Mouse (Mus musculus) heart, adult 2 months (tissue): ENCODE results near the gene Btn2a2. TPM values are rescaled to one million over a fixed set of nuclear protein-coding genes. Genes with fewer than 3 reads are reported as not detected.

Source experiments
- DNase-seq, 2 experiments: peaks; one replicate each; pipeline ENCODE4 v3.0.0; 2021
- H3K27ac ChIP-seq: fragments of 200-600 bp; 2 replicates; pipeline ENCODE4 v1.8.1; 2022
- H3K27me3 ChIP-seq: fragments of 200-500 bp; 2 replicates; pipeline ENCODE4 v1.6.1; 2012; ENCODE audit warnings: mild to moderate bottlenecking, low read length, inconsistent platforms, mixed read lengths; ENCODE audit not compliant: control insufficient read depth, insufficient read depth
- H3K36me3 ChIP-seq: fragments of 200-500 bp; 2 replicates; pipeline ENCODE4 v1.6.1; 2012; ENCODE audit warnings: low read length, inconsistent platforms; ENCODE audit not compliant: control insufficient read depth, insufficient read depth
- H3K4me1 ChIP-seq: fragments of 200-500 bp; 2 replicates; pipeline ENCODE4 v1.6.1; 2011; ENCODE audit warnings: low read length; ENCODE audit not compliant: control insufficient read depth, insufficient read depth
- H3K4me3 ChIP-seq: fragments of 200-600 bp; 2 replicates; pipeline ENCODE4 v1.8.1; 2022
- H3K79me2 ChIP-seq: fragments of 200-500 bp; replicated peaks from 2 replicates; pipeline ENCODE4 v1.6.1; 2012; ENCODE audit warnings: mild to moderate bottlenecking, inconsistent platforms, low read length, moderate library complexity, mixed read lengths; ENCODE audit not compliant: control insufficient read depth, insufficient read depth
- H3K9ac ChIP-seq: fragments of 200-500 bp; 2 replicates; pipeline ENCODE4 v1.6.1; 2012; ENCODE audit warnings: low read depth, mild to moderate bottlenecking, control low read depth, inconsistent platforms, low read length, mixed read lengths
- CTCF ChIP-seq: fragments of 200-600 bp; IDR thresholded peaks from 2 replicates; pipeline ENCODE4 v1.8.1; 2022; ENCODE audit warnings: antibody characterized with exemption, mild to moderate bottlenecking, moderate library complexity
- EP300 ChIP-seq: fragments of 200-500 bp; IDR thresholded peaks from 2 replicates; pipeline ENCODE4 v1.6.1; 2011; ENCODE audit warnings: low read depth, low read length, control low read depth; ENCODE audit not compliant: insufficient read depth
- POLR2A ChIP-seq: fragments of 200-500 bp; IDR thresholded peaks from 2 replicates; pipeline ENCODE4 v1.6.1; 2011; ENCODE audit warnings: mild to moderate bottlenecking, low read depth, low read length, control low read depth; ENCODE audit not compliant: insufficient read depth
- WGBS: fragments of 180-500 bp; shearing (Covaris S2); methylation state at CpG from one replicate; pipeline ENCODE4 v1.1.7; 2018; 5-methylcytosine and 5-hydroxymethylcytosine counted together
- intact Hi-C: fragments of 180-260 bp; cut with DNase I; formaldehyde crosslinking; loops from one replicate; pipeline ENCODE4 v1.15.1; 2025
- polyA plus RNA-seq: library from polyadenylated mRNA; depleted of rRNA; stranded (reverse); fragments of >200 nt; gene quantifications from 2 replicates; pipeline ENCODE4 v1.2.3, GENCODE M21; 2012
- total RNA-seq, 2 experiments: library from RNA; stranded (reverse); gene quantifications; 2 replicates each; pipeline ENCODE4 v1.2.3; 2021

Gene Btn2a2
- total and polyA plus RNA-seq, 3 experiments, result not detected

DNA sequence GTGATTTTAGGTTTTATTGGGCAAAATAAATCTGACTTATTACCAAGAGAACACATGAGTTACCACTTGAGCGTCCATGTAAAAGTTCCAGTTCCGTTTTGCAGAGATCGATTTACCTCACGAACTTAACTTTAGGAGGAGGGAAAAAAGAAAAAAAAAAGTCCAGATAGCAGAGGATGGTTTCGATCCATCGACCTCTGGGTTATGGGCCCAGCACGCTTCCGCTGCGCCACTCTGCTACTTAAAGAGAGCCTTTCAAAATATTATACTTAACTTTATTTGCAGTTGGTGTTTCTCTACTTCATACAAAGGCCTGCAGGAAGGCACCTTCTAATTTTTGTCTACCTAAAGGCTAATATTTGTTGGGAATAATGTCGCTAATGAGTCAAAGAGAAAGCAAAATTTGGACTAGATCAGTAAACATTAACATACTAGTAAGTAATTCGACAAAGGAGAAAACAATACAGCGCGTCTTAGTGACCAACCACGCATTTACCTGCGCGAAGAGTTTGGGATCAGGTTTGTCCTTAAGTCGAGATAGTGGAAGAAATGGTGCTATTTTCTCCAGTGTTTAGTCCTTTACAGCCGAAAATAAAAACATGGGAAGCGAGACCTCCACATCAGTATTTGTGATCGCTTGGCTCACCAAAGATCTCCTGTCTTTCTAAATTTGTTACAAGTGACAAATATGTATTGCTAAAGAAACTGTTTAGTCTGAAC is 41.7 kb upstream of the Btn2a2 start:
- peak; percentile 69 to 74 for DNase-seq
- no peak for TF ChIP-seq POLR2A
- 0 out of 2 replicates have a peak, but pooled peaks have one; percentile 57 for TF ChIP-seq EP300
- H3K36me3 ChIP-seq, result peaks cover 14% of the 10 kb centered on the region
- peak overlapping the region; percentile 97 for H3K27ac ChIP-seq
- H3K27me3 ChIP-seq, result no peaks in the 10 kb centered on the region
- peak overlapping the region; percentile 75 for H3K9ac ChIP-seq
- H3K4me1 ChIP-seq, result peaks cover 4% of the 10 kb centered on the region
- intact Hi-C loops, result loop anchor here (1.0 to 5.0 kb wide), 5 partner anchors 11 to 212 kb away; partner anchors contain the start of genes Hist1h1e, Hist1h2be and Hist1h3f
- H3K4me3 ChIP-seq, result peak overlapping the region; percentile 86
- WGBS, result under 1% methylated on average over 20 of the region's 20 CpGs
- no peaks in the 10 kb centered on the region for H3K79me2 ChIP-seq

- H3K9ac ChIP-seq, result no peak overlapping the region
- no peaks in the 10 kb centered on the region for H3K27me3 ChIP-seq
- TF ChIP-seq CTCF (no peak), EP300 (no peak), POLR2A (no peak)
- 24% methylated on average over 2 of the region's 2 CpGs for WGBS
- H3K27ac ChIP-seq, result peak overlapping the region; percentile 97
- DNase-seq, result no peak
- intact Hi-C loops, result loop anchor here (1.0 to 5.0 kb wide), 6 partner anchors 10 to 1502 kb away; partner anchors contain the start of genes Hist1h1e, Hist1h2be and Hist1h3f
- H3K36me3 ChIP-seq, result peaks cover 13% of the 10 kb centered on the region
- H3K79me2 ChIP-seq, result no peaks in the 10 kb centered on the region
- H3K4me1 ChIP-seq, result peaks cover 4% of the 10 kb centered on the region
- H3K4me3 ChIP-seq, result peak overlapping the region; percentile 86
Observed at GRCm38 (mm10) chr13:23529480-23530165, 41.0 kb upstream of the Btn2a2 start.

DNA sequence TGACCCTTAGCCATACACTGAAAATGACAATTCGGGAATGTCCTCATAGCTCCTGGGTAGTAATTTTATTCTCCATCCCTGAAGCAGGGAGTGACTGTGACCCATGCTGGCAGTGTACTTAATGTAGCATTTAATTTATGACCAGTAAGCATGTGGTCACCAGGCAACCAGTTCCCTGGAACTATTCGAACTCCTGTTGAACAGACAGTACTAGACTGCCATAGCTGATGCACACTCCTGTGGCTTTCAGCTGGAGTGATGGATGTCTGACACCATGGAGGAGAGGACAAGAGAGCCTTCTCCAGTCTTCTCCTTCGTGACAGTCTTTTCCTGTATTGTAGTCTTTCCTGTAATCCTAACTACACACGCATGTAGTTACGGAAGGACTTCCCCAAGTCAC is 40.3 kb upstream of the Btn2a2 start:
- H3K4me3 ChIP-seq, result no peak overlapping the region
- no peak overlapping the region for H3K9ac ChIP-seq
- peak overlapping the region; percentile 97 for H3K27ac ChIP-seq
- H3K4me1 ChIP-seq, result peaks cover 4% of the 10 kb centered on the region
- 77% methylated on average over 5 of the region's 5 CpGs for WGBS
- no peaks in the 10 kb centered on the region for H3K79me2 ChIP-seq
- intact Hi-C loops, result loop anchor here (5.0 kb wide), 1 partner anchor 1502 kb away; no protein-coding TSS in a partner anchor
- peaks cover 10% of the 10 kb centered on the region for H3K36me3 ChIP-seq
- TF ChIP-seq CTCF, result no peak
- TF ChIP-seq EP300, result no peak
- no peak for TF ChIP-seq POLR2A
- no peak for DNase-seq
- no peaks in the 10 kb centered on the region for H3K27me3 ChIP-seq

- TF ChIP-seq EP300 (peak; percentile 95), POLR2A (no peak), CTCF (no peak)
- intact Hi-C loops, result loop anchor here (5.0 kb wide), 1 partner anchor 1499 kb away; no protein-coding TSS in a partner anchor
- Histone ChIP-seq H3K79me2 (no peaks in the 10 kb centered on the region), H3K4me1 (no peaks in the 10 kb centered on the region; the same call in none of the 2 replicates), H3K36me3 (no peaks in the 10 kb centered on the region; the same call in 1 of the 2 replicates), H3K27me3 (no peaks in the 10 kb centered on the region), H3K9ac (peak overlapping the region; percentile 66), H3K27ac (no peak overlapping the region), H3K4me3 (peak overlapping the region; percentile 47)
- WGBS, result 1% methylated on average over 17 of the region's 17 CpGs
- peak; percentile 86 to 91 for DNase-seq
Observed at GRCm38 (mm10) chr13:23526312-23526711, 37.7 kb upstream of the Btn2a2 start.

DNA sequence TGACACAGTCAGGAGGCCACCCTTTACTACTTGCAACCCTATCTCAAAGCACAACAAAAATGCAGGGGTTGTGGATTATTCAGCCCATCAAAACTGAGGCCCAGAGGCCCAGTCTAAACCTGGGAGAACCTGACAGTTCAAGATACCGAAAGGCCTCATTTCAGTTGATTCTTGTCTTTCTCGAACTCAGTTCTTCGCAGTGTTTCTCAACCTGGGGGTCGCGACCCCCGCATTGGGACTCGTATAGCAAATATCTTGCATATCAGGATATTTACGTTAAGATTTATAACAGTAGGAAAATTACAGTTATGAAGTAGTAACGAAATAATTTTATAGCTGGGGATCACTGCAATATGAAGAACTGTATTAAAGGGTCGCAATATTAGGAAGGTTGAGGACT is 37.2 kb upstream of the Btn2a2 start:
- intact Hi-C loops, result loop anchor here (5.0 kb wide), 1 partner anchor 1499 kb away; no protein-coding TSS in a partner anchor
- peak overlapping the region; percentile 26; the same call in 1 of the 2 replicates for H3K4me3 ChIP-seq
- H3K27ac ChIP-seq, result no peak overlapping the region
- no peaks in the 10 kb centered on the region; the same call in none of the 2 replicates for H3K4me1 ChIP-seq
- 8% methylated on average over 10 of the region's 10 CpGs for WGBS
- no peaks in the 10 kb centered on the region for H3K79me2 ChIP-seq
- TF ChIP-seq POLR2A (no peak), EP300 (no peak), CTCF (no peak)
- H3K9ac ChIP-seq, result no peak overlapping the region
- no peaks in the 10 kb centered on the region; the same call in 1 of the 2 replicates for H3K36me3 ChIP-seq
- no peak for DNase-seq
- no peaks in the 10 kb centered on the region for H3K27me3 ChIP-seq
